Mouse (Mus musculus): ENCODE results near the gene Spag16.

The Spag16 gene

DNA sequence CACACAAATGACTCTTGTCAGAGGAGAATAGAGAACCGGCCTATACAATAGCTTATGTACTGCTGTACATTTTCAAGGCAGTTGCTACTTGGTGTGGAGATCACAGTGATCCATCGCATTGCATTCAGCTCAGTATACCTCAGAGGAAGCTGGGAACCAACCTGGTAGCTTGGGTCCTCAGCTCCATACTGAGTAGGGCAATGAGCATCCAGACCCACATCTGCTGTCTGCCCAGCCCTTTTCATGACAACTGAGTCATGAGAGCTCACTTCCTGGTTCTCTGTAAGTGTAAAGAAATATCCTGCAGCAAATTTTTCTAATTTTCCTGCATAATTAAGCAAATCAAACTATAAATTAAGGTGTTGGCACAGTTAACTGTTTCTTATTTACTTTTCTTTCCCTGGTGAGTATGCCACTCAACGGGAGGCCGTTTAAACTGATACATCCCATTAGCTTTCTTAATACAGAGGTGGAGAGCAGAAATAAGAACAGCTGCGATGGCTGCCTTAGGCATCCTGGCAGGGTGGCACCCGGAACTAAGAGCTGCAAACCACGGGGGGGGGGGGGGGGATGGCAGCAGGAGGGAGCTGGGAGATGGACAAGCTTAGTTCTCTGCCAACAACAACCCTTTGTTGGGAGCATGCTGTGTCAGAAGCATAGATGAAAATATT, 255.6 kb downstream of the Spag16 start:
- DNase-seq (ENCODE audit: low read depth, low spot score) = no peak

DNA sequence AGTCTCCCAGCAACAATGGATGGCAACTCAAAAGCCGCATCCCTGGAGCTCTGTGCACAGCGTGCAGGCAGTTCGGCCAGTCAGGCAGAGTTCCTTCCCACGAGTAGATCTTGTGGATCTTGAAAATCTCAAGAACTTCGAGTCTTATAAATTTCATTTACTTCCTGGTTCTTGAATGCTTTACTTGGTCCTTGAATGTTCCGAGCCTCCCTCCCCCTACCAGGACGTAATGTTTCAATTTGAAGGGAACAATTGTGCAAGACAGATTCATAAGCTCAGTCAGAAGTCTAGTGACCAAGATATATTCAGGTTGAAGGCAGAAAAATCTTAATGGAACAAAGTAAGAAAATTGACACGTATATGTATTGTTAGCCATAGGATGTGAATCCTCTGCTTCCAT, 277.9 kb downstream of the Spag16 start:
- no peak for DNase-seq (ENCODE audit: low read depth, low spot score)

DNA sequence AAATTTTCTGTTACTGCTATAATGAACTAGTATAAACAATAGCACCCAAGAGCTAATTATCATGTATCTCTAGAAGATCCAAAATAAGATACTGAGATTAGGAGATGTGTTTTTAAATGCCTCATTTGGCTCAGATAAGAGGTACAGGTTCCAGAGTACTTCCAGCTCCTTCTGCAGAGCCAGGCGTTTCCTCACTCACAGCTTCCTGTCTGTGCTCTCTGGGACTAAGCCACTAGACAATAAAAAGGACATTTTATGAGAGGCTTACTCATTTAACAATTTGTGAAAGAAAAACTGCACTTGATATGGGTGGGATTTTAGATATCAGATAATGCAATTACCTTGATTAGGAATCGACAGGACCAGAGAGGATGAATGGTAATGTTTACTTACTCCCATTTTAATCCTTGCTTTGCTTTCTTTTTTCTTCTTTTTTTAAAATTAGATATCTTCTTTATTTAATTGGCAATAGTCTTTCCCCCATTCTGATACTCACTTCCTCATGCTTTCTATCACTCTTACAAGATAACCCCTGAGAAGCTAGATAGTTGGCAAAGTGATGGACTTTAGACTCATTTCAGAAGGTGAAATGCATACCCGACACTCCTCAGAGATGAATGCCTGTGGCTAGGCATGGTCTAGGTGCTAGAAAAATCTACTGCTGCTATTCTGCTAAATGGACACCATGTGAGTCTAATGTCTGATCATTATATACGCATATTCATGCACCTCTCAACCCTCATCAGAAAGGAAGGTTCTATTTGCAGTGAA, 289.6 kb downstream of the Spag16 start:
- DNase-seq (ENCODE audit: low read depth, low spot score) = no peak

DNA sequence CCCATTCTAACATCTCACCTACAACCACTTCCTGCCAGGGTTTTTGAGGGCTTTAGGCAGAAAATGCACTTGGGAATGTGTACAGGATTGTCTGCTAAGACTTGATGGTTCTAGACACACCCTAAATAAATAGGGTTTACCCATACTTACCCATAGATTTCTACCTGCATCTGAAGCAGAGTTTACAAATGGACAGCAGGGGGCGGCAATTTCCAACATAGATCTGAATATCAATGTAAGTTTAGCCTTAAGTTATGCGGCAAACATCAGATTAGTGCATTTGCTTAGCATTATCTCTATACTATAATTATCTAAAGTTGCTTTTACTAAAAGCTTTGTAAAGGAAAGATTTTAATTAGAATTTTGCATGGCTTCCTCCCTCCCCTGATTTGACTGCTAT, 301.3 kb downstream of the Spag16 start:
- no peak for DNase-seq (ENCODE audit: low read depth, low spot score)

DNA sequence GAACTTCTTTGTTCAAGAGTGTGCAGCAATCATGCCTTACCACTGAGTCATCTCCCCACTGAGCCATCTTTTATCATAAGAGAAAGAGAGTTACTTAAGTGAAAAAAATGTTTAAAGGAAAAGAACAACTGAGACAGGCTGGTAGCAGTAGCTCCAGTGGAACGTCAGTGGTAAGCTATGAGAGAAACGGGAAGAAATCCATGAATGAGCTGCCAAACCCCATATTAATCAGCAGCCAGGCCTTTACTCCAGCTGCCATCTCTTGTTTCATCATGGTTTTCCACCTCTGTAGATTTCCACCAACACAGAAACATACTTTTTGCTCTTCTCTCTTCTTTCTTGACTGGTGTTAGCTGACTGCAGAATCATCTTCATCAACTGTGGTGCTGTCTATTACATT, 308.8 kb downstream of the Spag16 start:
- no peak for DNase-seq (ENCODE audit: low read depth, low spot score)

DNA sequence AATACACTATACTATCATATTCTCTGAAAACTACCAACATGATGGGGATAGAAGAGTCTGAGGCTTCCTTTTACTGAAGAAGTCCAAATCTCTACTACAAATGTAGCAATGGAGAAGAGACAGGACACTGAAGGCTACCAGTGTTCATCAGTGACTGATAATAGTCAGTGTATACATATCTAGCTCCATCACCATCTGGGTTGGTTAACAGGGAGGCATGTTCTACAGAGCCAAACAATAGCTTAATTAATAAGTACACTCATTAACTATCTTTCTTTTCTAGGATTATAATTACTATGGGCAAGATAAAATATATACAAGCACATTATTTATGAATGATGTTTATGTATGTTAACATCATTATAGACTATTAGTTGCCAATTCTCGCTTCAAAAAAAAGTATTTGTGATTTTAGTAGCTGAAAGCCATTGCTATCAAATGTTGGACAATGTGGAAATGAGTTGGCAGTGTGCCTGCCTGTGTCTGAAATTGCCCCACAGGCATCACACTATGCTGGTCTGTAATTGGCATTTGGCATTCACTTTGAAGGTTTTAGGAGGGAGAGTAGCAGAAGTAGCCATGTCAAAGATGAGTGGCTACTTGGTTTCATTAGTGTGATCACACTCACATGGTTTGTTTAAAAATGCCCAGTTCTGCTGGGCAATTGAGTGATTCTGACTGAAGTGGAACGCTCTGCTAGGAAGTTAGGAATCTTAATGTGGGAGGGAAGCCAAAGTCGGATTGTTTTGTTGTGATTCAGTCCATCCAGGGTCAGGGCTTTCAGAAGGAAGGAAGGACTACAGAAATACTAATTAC, 338.8 kb downstream of the Spag16 start:
- DNase-seq (ENCODE audit: low read depth, low spot score) = no peak

DNA sequence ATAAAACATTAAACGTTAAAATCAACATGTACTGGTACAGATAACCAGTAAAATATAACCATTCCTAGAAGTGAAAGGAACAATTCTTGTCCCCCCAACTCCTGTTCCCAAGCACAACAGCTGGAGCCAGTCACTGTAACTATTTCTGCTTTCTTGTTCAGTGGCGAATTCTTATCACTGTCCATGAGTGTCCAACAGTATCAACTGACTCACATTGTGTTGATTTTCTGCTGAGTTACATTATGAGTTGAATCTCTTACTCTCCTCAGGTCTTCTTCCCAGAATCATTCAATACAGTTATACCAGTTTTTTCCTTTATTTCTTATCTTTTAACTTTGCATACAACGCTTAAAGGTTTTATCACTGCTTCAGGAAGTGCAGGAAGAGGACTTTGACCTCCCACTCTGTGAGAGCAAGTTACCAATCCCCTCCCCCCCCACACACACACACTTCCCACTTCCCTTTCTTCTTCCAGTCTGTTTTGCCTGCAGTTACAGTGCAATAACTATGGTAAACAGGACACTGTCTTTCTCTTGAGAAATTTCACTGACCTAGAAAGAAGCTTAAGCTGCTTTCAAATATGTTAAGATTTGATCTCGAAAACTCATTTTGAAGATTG, 353.5 kb downstream of the Spag16 start:
- DNase-seq (ENCODE audit: low read depth, low spot score) = no peak

DNA sequence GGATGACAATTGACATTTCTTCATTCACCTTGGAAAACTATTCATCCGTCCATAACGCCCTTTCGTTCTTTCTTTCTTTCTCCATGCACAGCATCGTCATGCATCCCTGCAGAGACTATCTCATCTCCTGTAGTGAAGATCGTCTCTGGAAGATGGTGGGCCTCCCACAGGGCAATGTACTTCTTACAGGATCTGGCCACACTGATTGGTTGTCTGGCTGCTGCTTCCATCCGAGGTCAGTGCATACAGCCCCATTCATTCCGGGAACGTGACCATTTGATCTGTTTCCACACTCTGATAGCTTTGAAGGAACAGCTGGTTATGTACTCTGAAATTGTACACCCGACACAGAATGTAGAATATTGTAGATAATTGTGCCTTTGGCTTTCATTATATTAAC, 438.0 kb downstream of the Spag16 start:
- peak; percentile 13 for DNase-seq (ENCODE audit: low read depth, low spot score)

DNA sequence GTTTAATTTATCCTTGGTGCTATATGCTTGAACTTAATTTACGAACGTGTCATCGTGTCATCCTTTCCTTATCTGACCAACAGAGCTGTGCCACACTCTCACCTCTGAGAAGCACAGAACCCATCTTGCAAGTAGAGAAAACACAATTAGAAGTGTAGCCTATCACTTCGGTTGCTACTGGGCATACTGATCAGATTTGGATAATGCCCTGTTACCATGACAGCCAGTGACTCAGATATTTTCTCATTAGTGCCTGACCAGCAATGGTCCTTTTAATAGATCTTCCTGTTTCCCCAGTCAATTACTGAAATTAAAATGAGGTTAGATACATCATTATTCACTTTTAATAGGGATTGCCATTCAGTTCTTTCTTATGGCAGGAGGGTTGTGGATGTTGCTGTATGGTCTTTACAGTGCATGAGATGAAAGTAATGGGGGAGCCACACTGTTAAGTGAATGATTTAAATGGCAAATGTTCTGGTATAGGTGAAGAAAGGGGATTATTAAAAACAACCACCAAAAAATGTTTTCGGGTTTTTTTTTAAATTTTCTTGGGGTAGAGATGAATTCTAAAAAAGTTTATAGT, 439.2 kb downstream of the Spag16 start:
- DNase-seq (ENCODE audit: low read depth, low spot score) = no peak

DNA sequence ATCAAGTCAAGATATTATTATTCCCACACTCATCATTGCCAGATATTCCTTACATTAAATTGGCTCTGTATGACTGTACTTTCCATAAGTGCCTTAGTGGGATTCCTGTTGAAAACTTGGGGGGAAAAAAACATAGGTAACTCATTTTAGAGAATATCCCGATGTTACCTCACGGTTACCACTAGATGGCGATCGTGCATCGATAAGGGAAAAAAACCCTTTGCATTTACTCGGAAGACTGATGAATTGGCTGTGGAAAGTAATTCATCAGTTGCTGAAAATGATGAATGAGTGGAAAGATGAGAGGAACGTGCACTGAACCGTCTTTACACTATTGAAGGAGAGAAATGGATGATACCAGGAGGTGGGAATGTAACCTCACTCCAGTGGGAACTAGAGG, 443.4 kb downstream of the Spag16 start:
- DNase-seq (ENCODE audit: low read depth, low spot score) = peak; percentile 21

DNA sequence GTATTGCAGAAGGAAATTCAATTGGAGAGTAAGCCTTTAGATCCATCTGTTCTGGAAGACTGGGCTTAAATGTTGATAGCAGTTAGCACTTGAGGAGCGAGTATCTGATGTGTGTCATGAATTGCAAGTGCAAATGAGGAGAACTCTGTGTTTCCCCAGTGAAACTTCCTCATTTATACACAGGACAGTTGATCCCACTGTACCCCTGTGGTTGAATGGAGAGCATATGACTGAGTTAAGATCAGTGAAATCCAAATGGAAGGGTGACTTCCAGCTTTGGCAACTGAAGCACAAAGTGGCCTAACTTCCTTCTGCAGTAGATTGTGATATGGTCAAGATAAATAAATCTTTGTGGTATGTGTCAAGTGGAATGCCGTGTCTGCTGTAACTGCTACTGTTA, 446.0 kb downstream of the Spag16 start:
- no peak for DNase-seq (ENCODE audit: low read depth, low spot score)

DNA sequence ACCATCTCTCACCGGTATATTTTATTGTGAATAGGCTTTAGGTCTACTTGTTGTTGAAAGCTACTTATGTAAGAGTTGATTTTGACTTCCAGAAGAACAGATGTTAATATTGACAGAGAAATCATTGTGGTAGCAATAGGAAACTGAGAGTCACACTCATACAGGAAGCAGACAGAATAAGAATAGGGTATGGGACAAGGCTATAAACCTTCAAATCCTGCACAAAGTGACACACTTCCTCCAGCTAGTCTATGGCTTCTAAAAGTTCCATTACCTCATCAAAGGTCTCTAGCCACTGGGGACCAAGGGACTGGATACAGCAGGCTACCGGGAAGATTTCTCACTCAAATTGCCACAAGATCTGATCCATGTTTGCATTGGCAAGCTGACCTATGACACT, 452.5 kb downstream of the Spag16 start:
- no peak for DNase-seq (ENCODE audit: low read depth, low spot score)

DNA sequence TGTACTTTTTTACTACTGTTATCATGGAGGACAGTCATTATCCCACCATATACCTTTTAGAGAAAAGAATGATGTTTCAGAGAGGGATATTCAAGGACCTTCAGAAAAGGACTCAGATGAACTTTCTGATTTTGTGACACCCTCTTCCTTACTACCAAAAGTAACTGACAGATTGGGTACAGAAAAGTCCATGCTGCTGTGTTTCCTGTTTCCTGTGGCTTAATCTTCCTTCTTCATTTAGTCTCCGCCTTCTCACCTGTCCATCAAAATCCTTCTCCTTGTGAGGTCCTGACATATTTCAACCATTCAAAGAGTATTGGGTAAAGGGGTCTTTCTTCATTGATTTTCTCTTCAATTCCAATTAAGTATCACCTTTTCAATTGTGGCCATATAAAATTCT, 456.6 kb downstream of the Spag16 start:
- no peak for DNase-seq (ENCODE audit: low read depth, low spot score)

DNA sequence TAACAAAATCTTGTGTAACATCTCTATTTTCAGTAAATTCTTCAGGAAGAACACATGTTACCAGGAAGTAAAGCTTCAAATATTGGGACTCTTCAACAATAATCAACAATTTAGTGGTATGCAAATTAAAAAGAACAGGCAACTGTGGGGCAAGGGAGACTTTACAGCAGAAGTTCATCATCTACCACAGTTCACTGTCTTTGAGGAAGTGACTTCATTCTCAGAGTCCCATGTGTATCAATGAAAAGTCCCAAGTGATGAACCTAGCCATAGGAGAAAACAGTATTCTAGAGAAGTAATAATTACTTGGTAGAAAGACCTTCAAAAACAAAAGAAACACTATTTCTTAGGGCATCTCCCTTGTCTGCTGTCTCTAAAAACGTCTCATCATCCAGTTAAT, 457.4 kb downstream of the Spag16 start:
- no peak for DNase-seq (ENCODE audit: low read depth, low spot score)

DNA sequence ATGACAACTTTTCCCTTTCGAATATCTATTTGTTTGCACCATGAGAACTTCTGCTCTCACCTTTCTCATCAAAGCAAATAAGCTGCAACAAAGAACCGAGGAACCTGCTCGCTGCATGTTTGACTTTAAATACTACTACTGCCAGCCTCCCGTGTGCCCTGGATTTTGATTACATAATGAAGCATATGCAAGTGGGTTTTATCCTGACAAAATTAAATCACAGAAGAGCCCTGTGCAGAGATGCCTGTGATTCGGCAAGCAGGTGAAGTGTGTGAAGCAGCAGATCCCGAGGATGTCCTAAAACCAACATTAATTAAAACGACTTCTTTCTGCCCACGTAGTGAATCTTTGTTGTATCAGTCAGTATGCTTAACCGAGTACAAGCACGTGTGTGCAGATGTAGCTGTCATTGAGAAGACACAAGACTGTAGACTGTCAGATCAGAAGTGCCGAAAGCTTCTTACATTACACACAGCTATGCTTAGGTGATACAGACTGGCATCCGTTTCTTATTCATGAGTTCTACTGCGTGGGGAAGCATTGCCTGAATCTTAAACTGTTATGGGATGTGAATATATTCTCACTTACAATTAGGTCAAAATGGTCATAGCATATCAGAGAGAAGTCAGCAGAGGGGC, 489.5 kb downstream of the Spag16 start:
- DNase-seq (ENCODE audit: low read depth, low spot score) = no peak

DNA sequence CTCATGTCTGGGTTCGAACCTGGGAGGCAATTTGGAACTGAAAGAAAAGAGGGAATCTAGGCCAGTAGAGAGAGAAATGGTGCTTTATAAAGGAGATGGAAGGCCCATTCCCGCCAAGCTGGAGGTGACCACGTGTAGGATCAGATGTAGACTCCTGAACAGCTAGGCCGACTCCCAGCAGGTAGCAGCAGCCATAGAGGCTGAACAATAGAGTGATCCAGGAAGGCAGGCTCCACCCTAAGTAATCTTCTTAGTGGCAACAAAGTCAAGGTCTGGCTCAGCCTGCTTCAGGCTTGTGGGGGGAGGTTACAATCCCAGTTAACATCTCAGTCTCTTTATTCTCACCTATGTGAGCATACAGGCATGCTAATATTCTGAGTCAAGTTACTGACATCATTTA, 494.2 kb downstream of the Spag16 start:
- no peak for DNase-seq (ENCODE audit: low read depth, low spot score)

DNA sequence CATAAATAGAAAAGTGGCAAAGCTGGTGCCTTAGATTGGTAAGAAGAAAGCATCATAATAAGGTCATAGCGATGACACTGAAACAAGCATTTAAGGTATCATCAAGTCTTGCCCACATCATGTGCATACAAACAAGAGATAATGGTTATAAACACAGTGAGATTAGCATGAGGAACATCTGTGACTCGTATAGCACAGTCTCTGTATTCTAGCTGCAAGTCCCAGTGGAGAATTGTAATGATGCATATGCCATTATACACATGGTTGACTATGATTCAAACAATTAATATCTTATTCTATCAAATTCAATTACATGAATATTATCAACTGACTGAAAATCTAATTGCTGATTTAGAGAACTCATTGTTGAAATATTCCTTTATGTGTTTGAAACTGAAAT, 519.4 kb downstream of the Spag16 start:
- DNase-seq (ENCODE audit: low read depth, low spot score) = no peak

DNA sequence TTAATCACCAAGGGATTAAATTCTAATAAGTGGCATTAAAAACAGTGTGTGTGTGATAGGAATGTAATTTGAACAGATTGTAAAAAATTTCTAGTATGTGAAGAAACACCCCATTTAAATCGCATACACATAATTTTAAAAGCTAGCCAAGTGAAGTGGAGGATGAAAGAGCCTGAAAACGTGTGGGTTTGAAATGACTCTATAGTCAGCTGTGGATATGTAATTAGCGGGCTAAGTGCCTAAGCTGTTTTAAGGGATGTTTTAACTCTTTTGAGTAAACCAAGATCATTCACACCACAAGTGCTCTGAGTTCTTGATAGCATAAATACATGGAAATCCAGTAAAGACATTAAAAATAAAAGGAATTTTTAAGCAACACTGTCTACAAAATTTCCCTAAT, 524.6 kb downstream of the Spag16 start:
- no peak for DNase-seq (ENCODE audit: low read depth, low spot score)

DNA sequence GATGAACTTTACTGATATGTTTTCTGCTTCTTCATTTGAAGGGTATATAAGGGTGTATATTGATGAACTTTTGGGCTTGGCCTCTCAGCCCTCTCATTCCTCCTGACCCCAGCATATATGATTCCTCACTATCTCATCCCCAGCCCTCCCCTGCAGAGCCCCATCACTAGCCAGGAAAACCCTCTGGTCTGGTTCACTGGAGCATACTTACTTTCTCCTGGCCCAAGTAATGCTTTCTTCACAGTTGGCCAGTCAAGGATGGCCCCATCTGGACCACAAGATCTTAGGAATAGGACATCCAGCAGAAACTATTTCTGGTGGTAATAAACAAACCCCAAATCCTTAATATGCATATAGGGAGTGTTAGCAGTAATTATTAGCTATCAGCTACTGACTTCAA, 527.2 kb downstream of the Spag16 start:
- DNase-seq (ENCODE audit: low read depth, low spot score) = no peak

DNA sequence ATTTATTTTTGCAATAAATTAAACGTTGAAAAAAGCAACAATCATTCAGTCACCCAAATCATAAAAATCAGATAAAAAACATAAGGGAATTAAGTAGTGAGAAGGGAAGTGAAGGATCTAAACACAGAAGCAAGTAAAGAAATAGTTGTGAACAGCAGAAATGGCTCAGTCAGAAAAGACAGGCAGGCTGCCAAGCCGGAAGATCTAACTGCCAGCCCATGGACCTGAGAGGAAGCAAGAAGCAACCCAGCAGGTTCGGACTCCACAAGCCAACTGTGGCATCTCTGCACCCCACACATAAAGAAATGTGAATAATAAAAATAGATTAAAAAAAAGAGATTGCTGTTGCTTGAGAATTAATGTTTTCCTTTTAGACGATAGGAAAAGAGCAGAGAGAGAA, 545.0 kb downstream of the Spag16 start:
- no peak for DNase-seq (ENCODE audit: low read depth, low spot score)

DNA sequence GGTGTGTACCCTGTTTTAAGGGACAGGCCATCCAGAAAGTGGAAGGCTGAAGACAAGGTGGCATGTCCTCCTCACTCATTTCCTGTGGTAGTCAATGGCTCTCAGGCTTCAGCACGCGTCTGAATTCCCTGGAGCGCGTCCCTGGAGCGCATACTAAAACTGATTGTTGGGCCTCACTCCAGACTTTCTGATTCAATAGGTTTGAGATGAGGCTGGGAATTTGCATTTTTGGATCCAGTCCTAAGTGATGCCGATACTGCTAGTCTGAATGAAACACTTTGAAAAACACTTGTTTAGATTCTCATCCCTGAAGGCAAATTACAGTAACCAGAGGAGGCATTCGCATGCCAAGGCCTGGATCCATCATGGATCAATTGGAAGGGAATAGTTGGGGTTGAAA, 553.3 kb downstream of the Spag16 start:
- DNase-seq (ENCODE audit: low read depth, low spot score) = no peak

Data from forelimb bud, embryonic 11.5 days (tissue).